Mouse (Mus musculus): Measurements from ENCODE around the gene Ankle2.

Ankle2 gene

GRCm38 (mm10) chr5:110230780-110231461, at the start of gene Ankle2:
Gene Ankle2 (plus strand): TSS chr5:110231004.
- peak; percentile 93 for DNase-seq (ENCODE audit: low spot score)

GRCm38 (mm10) chr5:110181716-110182115, 49.1 kb upstream of the Ankle2 start:
- no peak for DNase-seq (ENCODE audit: low spot score)

- DNase-seq (ENCODE audit: low spot score): peak; percentile 6
Observed at GRCm38 (mm10) chr5:110203164-110203895, 27.5 kb upstream of the Ankle2 start.

- DNase-seq (ENCODE audit: low spot score): no peak
Observed at GRCm38 (mm10) chr5:110204777-110205176, 26.0 kb upstream of the Ankle2 start.

DNA sequence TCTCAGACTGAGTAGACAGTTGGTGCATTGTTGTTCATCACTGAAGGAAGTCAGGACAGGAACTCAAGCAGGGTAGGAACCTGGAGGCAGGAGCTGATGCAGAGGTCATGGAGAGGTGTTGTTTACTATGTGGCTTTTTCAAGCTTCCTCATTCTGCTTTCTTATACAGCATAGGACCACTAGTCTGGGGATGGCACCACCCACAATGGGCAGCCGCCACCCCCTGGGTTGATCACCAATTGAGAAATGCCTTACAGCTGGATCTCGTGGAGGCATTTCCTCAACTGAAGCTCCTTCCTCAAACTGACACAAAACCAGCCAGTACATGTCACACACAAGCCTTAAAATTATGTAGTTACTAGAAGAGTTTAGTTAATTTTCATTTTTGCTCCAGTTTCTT, 19.5 kb upstream of the Ankle2 start:
- DNase-seq (ENCODE audit: low spot score): no peak

DNA sequence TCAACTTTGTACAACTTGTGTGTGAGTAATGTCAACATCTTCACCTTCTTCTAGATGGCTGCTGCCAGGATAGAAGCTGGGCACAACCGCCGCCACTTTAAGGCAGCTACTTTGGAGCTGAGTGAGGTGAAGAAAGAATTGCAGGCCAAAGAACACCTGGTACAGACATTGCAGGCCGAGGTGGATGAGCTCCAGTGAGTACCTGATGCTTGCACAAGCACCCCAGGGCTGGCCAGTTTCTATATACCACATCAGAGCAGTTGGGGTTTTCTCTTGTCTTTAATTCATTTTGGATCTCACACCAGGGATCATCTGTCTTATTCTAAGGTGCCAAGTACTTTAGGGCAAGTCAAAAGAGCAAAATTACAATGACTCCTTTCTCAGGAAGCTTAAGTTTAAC, 14.0 kb upstream of the Ankle2 start:
- no peak for DNase-seq (ENCODE audit: low spot score)

GRCm38 (mm10) chr5:110220331-110220730, 10.5 kb upstream of the Ankle2 start:
- DNase-seq (ENCODE audit: low spot score): no peak

DNA sequence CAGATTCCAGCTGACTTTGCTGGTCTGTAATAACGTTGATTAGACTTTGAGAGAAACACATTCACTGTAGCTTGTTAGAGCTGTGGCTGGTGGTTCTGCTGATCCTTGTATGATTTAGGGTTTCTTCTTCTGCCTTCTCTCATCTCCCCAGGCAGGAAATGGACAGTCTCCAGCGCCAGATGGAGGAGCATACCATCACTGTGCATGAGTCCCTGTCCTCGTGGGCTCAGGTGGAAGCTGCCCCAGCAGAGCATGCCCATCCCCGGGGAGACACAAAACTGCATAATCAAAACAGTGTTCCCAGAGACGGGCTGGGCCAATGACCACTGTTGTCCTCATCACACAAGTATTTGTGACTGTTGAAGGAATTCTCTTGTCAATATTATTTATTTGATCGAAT, 8.0 kb upstream of the Ankle2 start:
- DNase-seq (ENCODE audit: low spot score): no peak

- no peak for DNase-seq (ENCODE audit: low spot score)
Observed at GRCm38 (mm10) chr5:110225056-110225455, 5.7 kb upstream of the Ankle2 start.

GRCm38 (mm10) chr5:110227336-110227883, 3.4 kb upstream of the Ankle2 start:
- DNase-seq (ENCODE audit: low spot score): no peak

DNA sequence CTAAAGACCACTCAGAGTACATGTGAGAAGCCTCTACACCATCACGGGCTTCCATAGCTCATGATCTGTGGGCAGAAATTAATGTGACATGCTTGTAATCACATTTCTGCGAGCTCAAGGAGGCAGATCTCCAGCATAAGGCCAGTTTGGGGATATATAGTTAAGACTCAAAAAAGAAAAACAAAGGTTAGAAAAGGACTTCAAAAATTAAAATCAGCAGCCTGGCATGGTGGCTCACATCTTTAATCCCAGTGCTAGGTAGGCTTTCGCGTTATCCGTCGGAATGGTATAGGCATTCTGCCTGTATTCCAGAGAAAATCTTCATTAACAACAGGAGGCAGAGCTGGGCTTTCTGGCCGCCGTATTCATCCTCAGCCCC, 414 bp upstream of the Ankle2 start:
- no peak for DNase-seq (ENCODE audit: low spot score)

- DNase-seq (ENCODE audit: low spot score): peak; percentile 45
Observed at GRCm38 (mm10) chr5:110231638-110232037, 834 bp downstream of the Ankle2 start.

DNA sequence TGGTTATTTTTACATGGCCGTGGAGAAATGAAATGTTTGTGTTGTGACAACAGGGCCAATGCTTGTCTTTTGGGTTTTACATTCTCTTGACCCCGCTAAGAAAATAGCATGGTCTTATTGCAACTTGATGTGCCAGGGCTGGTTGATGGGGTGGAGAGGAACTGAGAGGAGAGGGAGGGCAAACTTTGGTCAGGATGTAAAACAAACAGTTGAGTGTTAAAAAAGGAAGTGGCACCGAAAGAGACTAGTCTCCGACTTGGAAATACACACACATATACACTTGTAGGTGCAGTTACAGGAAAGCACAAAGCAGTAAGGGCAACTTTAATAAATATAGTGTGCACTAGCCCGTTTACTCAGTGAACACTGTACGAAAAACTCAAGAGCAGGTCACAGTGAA, 1.5 kb downstream of the Ankle2 start:
- DNase-seq (ENCODE audit: low spot score): no peak

DNA sequence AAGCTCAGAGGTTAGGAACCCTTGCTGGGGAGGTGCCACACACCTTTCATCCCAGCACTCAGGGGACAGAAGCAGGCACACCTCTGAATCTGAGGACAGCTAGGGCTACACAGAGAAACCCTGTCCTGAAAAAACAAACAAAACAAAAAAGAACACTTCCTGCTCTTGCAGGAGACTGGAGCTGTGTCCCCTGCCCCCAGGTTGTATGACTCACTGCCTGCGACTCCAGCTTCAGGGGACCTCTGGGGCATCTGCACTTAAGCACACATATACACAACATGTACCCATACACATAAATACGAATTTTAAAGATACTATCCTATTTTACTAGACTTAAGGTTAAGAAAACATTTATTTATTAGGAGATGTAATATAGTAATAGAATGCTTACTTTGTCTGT, 13.3 kb downstream of the Ankle2 start:
- no peak for DNase-seq (ENCODE audit: low spot score)

GRCm38 (mm10) chr5:110266941-110267340, 36.1 kb downstream of the Ankle2 start:
- no peak for DNase-seq (ENCODE audit: low spot score)

- peak; percentile 93 for DNase-seq (ENCODE audit: low spot score)
Observed at GRCm38 (mm10) chr5:110269141-110270101, 38.6 kb downstream of the Ankle2 start, which contains the start of gene Pgam5. Gene Pgam5 (minus strand): TSS chr5:110269913.

- DNase-seq (ENCODE audit: low spot score): no peak
Observed at GRCm38 (mm10) chr5:110270242-110270641, 39.4 kb downstream of the Ankle2 start.

DNA sequence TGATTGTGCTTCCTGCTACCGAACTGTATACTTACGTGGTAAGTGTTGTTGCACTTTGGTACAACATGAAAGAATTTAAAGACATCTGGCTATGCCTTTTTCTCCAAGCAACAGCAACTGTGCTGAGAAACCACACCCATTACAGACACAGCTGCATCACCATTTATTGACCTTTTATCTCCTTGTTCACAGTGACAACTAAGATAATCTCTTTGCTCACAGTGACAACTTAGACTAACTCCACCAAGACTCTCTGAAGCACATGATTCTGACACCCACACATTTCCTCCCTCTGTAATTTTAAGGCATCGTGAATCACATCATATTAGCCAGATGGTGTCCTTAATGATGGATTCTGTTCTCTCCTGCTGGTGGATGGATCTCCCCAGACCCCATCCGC, 43.3 kb downstream of the Ankle2 start:
- no peak for DNase-seq (ENCODE audit: low spot score)

GRCm38 (mm10) chr5:110274846-110275245, 44.0 kb downstream of the Ankle2 start:
- DNase-seq (ENCODE audit: low spot score): no peak

DNA sequence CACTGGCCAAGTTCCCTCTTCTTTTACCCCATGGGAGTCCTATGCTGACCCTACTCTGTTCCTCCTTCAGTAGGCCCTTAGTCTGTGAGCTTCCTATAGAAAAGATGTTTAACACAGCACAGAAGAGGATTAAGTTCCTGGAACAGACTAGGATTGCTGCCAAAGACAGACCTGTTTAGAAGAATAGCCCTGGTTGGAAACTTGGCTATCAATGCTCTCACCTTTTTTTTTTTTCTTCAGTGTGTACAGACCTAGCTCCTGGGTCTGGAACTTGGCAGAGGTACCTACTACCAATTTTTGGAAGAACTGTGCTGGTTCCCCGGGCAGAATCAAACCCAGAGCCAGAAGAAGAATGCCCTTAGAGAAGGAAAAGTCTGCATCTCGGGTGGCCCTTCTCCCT, 45.6 kb downstream of the Ankle2 start:
- no peak for DNase-seq (ENCODE audit: low spot score)

DNA sequence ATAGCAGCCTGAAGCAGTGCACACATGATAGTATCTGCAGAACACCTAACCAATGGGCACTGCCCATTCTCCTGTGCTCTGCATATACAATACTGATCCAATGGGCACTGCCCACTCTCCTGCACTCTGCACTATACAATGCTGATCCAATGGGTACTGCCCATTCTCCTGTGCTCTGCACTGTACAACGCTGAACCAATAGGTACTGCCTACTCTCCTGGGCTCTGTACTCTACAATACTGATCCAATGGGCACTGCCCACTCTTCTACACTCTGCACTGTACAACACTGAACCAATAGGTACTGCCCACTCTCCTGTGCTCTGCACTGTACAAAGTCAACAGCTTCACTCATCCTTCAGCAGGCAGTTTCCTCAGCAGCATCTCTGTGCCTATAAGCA, 46.1 kb downstream of the Ankle2 start:
- no peak for DNase-seq (ENCODE audit: low spot score)

DNA sequence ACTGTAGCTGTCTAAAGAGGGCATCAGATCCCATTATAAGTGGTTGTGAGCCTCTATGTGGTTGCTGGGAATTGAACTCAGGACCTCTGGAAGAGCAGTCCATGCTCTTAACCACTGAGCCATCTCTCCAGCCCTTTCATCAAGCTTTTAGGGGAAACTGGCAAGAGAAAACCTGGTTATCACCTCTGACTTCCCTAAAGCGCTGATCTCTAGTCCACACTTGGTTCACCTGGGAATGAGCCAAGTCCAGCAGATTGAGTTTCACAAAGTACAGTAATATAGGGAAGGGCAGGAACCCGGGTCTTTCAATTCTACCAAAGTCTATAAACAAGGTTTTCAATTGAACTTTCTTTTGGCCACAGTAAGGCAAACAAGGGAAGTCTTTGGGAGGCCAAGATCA, 51.2 kb downstream of the Ankle2 start:
- no peak for DNase-seq (ENCODE audit: low spot score)
